Mouse (Mus musculus): ENCODE results near the gene Ada.

GRCm38 (mm10) chr2:163686886-163687285, 63.2 kb downstream of the Ada start:
- TF ChIP-seq CTCF (IDR thresholded peaks at IDR 0.05; ENCODE audit: extremely low read depth, insufficient read length, insufficient replicate concordance, low read depth, low read length) (no peak), POLR2A (IDR thresholded peaks at IDR 0.05; ENCODE audit: low read depth, low read length) (no peak)
